In the genomic region with DNA sequence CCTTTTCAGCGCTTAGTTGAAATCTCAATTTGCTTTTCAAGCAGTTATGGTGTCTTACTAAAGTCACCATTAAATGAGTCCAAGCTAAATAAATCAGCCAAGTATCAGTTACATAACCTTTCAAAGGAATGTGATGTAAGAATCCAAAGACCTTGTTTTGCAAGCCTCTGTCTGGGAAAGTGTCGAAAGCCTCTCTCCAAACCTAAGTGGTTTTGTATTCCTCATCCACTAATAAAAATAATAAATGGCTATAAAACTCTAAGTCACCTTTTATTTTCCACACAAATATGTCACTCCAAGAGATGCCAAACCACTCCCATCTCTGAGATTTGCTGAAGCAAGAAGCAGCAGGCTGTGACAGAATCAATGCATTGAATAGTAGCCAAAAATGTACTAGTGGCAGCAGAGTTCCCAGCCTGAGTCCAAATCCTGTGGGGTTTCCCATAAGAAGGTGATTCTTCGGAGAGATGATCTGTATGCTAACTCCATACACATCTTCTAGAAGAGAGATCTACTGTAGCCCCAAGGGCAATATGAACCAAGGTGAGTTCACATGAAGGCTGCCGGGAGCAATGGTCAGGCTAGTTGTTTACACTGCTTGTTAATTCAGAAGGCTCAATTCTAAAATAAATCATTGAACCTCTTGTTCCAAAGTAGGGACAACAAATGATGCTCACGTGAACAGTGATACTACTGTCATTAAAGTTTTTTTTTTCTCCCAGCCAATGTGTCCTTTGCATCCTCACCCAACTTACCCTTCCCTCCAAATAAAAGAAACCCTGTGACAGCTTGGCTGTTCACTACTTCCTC, we compare ENCODE assay signal across 11 mouse cellular contexts.
DNase-seq lines count a peak whose midpoint lies in the region; ATAC-seq and TF ChIP-seq lines count a peak whose summit lies in the region.
"Had no signal": no experiment of that assay in that cellular context is flagged by ENCODE, and none has a peak within 500 bp of the region (broad histone marks: within the 10 kb centered on the region; RNA-seq: fewer than 3 reads in every experiment).

No protein-coding gene starts in this region.

- no peaks in the 10 kb centered on the region for H3K27me3 ChIP-seq in limb, embryonic 14.5 days (ENCODE audit: control insufficient read depth, insufficient read depth, low read length)

- peaks cover 4% of the 10 kb centered on the region for H3K4me1 ChIP-seq in limb, embryonic 14.5 days (ENCODE audit: control insufficient read depth, insufficient read depth, low read length)
- H3K4me1 ChIP-seq: forebrain, embryonic 10.5 days had no signal

- no peaks in the 10 kb centered on the region for H3K9me3 ChIP-seq in limb, embryonic 14.5 days (ENCODE audit: control insufficient read depth, low read length)
- H3K9me3 ChIP-seq: forebrain, embryonic 10.5 days had no signal

- DNase-seq in heart, adult 18-20 months, result peak; percentile 18 to 19
- DNase-seq in heart, postnatal 4 days, result no peak
- DNase-seq in Muller cell, postnatal 12 days (ENCODE audit: inconsistent ontology term), result peak; percentile 19
- peak; percentile 91 for DNase-seq in fat pad, adult 2 months (ENCODE audit: extremely low read depth, low read depth, low spot score)
- DNase-seq in limb, embryonic 14.5 days (ENCODE audit: low spot score), result peak; percentile 75
- no peak for DNase-seq in cerebellum, postnatal 14 days
- DNase-seq in thymus, postnatal 10 days (ENCODE audit: low spot score in 2 of 2), result no peak
- DNase-seq: gastrocnemius, postnatal 14 days; spleen, adult 18-20 months had no signal

- no peak overlapping the region for H3K27ac ChIP-seq in limb, embryonic 14.5 days (replicated peaks; ENCODE audit: low read depth, low read length)
- H3K27ac ChIP-seq: forebrain, embryonic 10.5 days had no signal

- WGBS in limb, embryonic 14.5 days, result 52% methylated on average over 5 of the region's 5 CpGs

- H3K4me2 ChIP-seq in limb, embryonic 14.5 days (replicated peaks; ENCODE audit: low read depth, low read length, severe bottlenecking), result no peak overlapping the region

- H3K36me3 ChIP-seq in limb, embryonic 14.5 days (ENCODE audit: control insufficient read depth, insufficient read depth, low read length), result no peaks in the 10 kb centered on the region
- H3K36me3 ChIP-seq: forebrain, embryonic 10.5 days had no signal

- TF ChIP-seq POLR2A in limb, embryonic 14.5 days (IDR thresholded peaks at IDR 0.05; ENCODE audit: borderline replicate concordance, extremely low read depth, insufficient read depth, insufficient read length), result no peak

- H3K9ac ChIP-seq in limb, embryonic 14.5 days (ENCODE audit: low read depth, low read length, severe bottlenecking), result no peak overlapping the region

- ATAC-seq in limb, embryonic 14.5 days (ENCODE audit: low FRiP score, low read depth), result peak; percentile 83
- ATAC-seq: intestine, postnatal 0 days had no signal

- no peak overlapping the region for H3K4me3 ChIP-seq in limb, embryonic 14.5 days (replicated peaks; ENCODE audit: low read length)
- H3K4me3 ChIP-seq: forebrain, embryonic 10.5 days had no signal

Comparison
In these comparisons a context has a peak if more than half of its experiments do, and no peak if none do; other contexts are left out.
1. DNase-seq: peak in heart, adult 18-20 months (2 of 2), Muller cell, postnatal 12 days (single experiment), fat pad, adult 2 months (single experiment) and limb, embryonic 14.5 days (single experiment); none in heart, postnatal 4 days (single experiment), cerebellum, postnatal 14 days (0 of 2) and thymus, postnatal 10 days (0 of 2).